Mouse (Mus musculus): ENCODE data around the gene Pir. TPM values are rescaled to one million over a fixed set of nuclear protein-coding genes. Genes with fewer than 3 reads are reported as not detected.

Pir gene
- total RNA-seq, 2 experiments from 2014 or later = 2.8 to 6.1 TPM

- ATAC-seq (ENCODE audit: poor library complexity, severe bottlenecking) = no peak
Observed at GRCm38 (mm10) chrX:164330351-164330750, 61.2 kb downstream of the Pir start.

GRCm38 (mm10) chrX:164330766-164331165 lies 61.6 kb downstream of the Pir start:
- no peak for ATAC-seq (ENCODE audit: poor library complexity, severe bottlenecking)

DNA sequence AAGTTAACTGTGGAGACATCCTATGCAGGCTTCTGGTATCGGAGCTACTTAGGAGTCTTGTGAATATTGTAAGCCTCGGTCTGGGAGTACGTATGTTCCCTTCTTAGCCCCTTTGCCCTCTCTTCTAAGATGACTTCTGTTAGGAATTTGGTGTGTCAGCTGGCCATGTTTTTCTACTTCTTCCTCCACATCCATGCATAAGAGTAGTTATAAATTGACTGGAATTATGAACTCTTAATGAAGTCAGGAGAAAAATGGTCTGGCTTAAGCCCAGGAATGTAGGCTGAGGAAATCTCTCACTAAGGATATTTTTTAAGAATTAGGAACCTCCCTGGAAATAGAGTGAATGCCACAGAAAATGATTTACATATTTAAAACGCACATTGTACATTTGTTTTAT lies 69.4 kb downstream of the Pir start:
- ATAC-seq (ENCODE audit: poor library complexity, severe bottlenecking) = no peak

GRCm38 (mm10) chrX:164345359-164345938 lies 76.3 kb downstream of the Pir start:
- ATAC-seq (ENCODE audit: poor library complexity, severe bottlenecking) = no peak

DNA sequence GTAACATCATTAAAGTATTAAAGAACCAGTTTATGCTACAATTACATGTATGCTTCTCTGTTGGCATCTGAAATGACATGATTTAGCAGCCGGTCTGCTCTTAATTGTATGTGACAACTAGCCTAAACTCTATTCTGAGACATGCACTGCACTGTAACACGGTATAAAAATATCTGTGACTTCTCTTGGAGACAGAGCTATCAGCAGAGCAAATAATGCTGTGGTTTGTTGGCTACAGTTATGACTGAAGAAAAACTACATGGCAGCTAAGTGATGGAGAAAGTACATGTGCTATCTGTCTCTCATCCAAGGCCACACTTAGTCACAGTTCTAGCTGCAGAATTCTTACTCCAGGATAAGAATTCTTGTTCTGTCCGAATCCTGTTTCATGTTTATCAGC lies 79.8 kb downstream of the Pir start:
- ATAC-seq (ENCODE audit: poor library complexity, severe bottlenecking) = no peak

DNA sequence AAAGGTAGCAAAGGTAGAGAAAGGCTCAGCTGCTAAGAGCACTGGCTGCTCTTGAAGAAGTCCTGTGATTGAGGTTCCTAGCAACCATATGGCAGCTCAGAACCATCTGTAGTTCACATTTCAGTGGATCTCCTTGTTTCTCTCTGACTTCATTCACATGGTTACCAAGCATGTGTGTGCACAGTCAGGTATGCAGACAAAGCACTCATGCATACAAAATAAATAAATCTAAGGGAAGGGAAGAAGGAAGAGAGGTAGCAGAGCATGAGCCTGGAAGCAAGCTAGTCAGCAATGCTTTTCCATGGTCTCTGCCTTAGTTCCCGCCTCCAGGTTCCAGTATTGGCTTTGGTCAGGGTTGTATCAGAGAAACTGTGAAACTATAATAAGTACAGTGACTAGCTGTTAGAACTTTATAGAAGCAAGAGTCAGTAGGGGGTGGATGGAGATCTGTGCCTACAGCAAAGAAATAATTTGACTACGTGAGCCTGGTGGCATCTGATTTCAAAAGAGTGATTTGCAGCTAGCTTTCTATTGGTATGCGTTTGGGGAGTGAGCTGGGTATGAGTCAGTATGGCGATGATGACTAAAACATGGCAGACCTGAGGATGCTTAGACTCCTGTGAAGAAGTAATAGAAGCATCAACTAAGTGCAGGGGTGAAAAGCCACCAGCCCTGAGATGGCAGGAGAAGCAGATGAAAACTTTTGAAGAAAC lies 96.1 kb downstream of the Pir start:
- no peak for ATAC-seq (ENCODE audit: poor library complexity, severe bottlenecking)

DNA sequence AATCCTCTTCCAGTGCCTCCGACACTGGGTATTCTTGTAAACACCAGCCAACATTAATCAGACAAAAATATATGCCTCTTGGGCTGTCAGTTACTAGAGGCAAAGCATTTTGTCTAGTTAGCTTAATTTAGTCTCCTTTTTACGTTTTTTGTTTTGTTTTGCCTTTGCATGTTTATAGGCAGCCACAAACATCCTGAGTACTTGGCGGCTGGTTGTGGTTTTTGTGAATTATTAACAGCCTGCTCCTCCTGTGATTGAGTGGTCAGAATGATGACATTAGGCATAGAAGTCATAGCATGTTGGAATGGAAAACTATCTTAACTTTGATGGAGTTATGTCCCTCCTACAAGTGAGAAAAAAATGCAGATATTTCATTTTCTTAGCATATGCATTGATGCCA lies 101.4 kb downstream of the Pir start:
- no peak for ATAC-seq (ENCODE audit: poor library complexity, severe bottlenecking)

DNA sequence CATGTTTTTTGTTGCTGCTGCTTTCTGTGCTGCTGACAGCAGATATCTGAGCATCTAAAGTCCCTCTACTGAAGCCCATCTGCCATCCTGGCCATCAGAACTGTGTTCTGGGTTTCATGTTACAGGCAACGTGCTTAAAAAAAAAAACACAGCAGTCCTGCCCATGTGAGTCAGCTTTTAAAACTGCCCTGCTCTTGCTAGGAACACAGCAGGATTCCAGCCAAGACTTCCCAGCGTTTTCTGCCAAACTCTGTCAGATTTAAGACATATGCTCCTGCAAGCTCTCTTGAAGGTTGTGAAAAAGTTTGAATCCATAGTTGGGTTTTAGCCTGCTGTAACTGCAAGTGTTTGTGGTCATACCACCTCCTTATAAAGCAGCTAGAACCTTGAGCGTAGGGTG lies 103.9 kb downstream of the Pir start, which contains the start of gene Vegfd:
Gene Vegfd (plus strand): TSS at position 298 of the 400 bp plus-strand sequence.
- ATAC-seq (ENCODE audit: poor library complexity, severe bottlenecking) = no peak

DNA sequence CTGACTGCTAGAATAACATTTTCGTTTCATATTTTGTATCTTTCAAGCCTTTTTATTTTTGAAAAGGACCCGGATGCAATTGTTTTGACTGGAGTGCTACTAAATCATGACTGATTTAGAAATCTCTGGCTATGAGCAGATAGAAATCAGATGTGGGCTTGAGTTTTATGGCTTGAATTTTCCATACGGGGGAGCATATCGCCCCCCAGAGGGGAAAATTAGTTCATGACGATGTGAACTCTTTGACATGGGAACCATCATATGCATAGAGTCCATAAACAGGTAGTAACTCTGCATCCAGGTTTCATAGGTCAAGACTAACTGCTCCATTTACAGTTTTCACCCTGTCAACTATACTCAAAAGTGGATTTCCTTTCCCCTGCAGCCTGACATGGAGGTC lies 105.4 kb downstream of the Pir start:
- no peak for ATAC-seq (ENCODE audit: poor library complexity, severe bottlenecking)

DNA sequence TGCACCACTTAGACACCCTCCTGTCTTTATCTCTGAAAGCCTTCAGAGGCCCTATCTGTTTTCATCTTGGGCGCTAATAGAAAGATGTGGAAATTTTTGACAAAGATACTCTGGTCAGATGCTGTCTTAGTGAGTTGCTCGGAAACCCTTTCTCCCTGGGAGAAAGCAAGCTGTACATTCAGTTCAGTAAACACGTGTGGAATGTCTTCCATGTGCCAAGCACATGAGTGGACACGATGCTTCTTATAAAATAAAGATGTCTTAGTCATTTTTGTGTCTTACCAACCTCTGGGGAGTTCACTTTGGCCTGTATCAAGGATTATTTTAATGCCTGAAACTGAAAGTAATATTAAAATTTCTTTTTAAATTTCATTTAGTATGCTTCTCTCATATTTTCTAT lies 110.5 kb downstream of the Pir start:
- ATAC-seq (ENCODE audit: poor library complexity, severe bottlenecking) = no peak

- ATAC-seq (ENCODE audit: poor library complexity, severe bottlenecking) = peak; percentile 100
Observed at GRCm38 (mm10) chrX:164381618-164382408, 112.6 kb downstream of the Pir start.

DNA sequence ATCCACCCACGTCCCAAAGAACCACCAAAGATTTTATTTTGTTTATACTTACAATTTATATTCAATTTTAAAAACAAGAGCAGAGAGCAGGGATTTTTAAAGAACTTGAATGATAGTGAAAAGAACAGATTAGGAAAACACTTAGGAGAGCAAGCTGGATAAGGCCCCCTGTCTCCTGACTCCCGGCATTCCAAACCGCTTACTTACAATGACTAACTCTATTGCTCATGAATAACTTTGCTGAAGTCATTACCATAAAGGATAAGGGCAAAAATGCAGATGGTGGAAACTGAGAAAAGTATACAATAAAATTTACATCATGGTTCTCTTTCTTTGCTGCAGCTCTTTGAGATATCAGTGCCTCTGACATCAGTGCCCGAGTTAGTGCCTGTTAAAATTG lies 124.9 kb downstream of the Pir start:
- no peak for ATAC-seq (ENCODE audit: poor library complexity, severe bottlenecking)

- no peak; the same call in 1 of the 2 replicates for ATAC-seq (ENCODE audit: poor library complexity, severe bottlenecking)
Observed at GRCm38 (mm10) chrX:164398456-164398855, 129.3 kb downstream of the Pir start.

DNA sequence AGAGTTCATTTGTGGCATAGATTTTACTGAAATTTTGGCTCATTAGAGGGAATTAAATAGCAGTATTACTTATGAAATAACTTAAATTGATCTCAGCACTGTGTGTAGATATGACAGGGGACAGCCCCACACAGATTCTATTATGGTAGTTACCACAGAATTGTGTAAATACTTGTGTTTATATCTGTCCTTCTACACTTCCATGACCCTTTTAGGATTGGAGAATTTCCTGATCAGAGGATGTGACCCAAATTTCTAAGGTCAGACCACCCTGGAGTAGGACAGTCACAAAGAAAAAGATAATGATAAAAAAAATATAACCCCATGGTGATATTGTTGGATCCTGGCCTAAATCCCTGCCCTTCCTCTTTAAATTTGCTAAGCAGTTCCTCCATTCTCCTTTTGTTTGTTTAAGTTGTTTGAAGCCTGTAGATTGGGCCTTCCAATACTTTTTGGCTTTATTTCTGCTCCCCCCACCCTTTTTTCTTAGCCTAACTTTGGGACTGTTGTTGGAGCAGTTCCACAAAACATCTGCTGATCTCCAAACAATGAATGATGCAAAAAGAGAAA lies 136.0 kb downstream of the Pir start:
- no peak for ATAC-seq (ENCODE audit: poor library complexity, severe bottlenecking)

DNA sequence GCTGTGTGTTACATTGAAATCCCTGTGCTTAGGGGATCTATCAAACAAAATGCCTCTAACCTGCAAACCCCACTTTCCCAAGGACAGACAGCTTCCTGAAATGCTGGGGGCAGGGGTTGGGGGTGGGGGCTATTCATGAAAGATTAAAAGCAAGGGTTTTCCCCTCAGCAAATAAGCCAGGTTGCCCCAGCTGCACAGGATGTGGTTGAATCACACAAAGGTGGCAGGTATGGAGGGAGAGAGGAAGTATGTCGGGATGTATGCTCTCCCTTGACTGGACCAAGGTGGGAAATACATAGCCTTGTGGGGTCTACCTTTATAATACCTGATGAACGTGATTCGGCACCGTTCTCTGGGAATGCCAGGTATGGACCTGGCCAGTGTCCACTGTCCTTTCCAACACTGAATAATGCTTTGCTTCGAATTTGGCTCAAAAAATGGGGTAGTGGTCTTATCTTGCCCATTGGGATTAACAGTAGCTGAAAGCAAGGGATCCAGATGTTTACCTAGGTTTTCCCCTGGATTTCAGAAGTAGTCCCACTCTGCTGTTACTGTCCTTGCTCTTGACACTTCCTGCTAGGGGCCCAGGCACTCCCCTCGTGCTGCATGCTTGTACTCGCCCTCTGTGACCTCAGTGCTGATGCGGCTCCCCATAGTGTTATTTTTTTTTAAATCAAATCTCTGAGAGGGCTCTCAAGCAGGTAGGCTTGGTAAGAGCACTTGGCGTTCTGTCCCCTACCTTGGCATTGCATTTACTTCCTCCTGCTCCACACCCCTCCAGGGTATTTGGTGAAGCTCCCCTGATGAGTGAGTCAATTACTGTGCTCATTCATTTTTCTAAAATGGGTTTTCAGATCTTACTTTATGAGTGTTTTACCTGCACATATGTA lies 137.2 kb downstream of the Pir start:
- ATAC-seq (ENCODE audit: poor library complexity, severe bottlenecking) = 0 out of 2 replicates have a peak, but pooled peaks have one; percentile 30

DNA sequence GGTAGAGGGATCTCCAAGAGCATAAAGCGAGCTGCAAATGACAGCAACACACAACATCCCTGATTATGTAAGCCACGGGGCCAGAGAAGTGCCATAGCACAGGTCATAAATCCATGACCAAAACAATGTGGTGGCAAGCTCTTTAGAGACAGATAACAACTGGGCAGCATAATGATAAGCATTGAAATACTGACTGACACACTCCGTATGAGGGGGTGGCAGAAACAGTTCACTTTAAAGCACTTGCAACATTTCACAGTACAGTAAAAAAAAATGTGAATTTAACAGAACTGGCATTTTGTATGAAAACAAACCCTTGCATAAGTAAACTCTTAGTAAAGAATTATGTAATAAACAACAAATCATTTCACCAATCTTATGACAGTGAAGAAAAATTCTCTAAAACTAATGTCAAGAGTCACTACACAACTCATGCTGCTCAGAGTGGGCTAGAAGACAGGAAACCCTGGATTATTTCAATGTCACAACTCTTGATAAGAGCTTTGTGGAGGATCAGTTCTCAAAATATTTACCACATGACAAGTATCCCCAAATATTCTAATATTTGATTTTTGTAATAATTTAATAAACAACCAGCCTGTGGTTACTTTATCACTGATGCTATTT lies 139.2 kb downstream of the Pir start:
- ATAC-seq (ENCODE audit: poor library complexity, severe bottlenecking) = no peak

- ATAC-seq (ENCODE audit: poor library complexity, severe bottlenecking) = no peak
Observed at GRCm38 (mm10) chrX:164410562-164410961, 141.4 kb downstream of the Pir start.

DNA sequence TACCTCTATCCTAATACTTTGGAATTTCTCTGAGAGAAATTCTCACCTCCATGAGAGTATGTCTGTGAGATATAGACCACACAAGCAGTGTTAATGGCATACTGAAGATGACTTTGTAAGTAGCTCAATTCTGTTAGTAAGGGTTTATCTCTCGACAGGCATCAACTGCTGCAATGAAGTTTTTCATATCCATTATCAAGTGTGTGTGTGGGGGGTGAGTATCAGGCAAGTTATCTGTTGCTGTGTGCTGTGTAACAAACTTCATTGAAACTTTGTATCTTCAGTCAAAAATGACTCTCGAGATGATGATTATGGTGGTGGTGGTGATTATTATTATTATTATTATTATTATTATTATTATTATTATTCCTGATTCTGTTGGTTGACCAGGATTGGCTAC lies 147.6 kb downstream of the Pir start:
- ATAC-seq (ENCODE audit: poor library complexity, severe bottlenecking) = no peak

- ATAC-seq (ENCODE audit: poor library complexity, severe bottlenecking) = no peak
Observed at GRCm38 (mm10) chrX:164418008-164418407, 148.8 kb downstream of the Pir start.

GRCm38 (mm10) chrX:164419471-164419939 lies 150.3 kb downstream of the Pir start, which contains the start of gene Piga:
Gene Piga, plus strand, starts transcription at chrX:164419787.
- peak; percentile 95 for ATAC-seq (ENCODE audit: poor library complexity, severe bottlenecking)

All from megakaryocyte, adult 5-6 weeks (primary cell).